In the genomic region with DNA sequence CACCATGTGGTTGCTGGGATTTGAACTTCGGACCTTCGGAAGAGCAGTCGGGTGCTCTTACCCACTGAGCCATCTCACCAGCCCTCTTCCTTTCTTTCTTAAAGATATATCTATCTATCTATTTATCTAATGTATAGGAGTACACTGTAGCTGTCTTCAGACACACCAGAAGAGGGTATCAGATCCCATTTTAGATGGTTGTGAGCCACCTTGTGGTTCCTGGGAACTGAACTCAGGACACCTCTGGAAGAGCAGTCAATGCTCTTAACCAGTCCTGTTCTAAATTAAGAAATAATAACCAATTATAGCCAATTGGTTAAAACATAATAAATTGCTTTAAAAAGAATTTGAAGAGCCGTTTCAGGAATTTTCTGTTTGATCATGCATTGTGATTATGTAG, we compare ENCODE assay signal across 8 mouse cellular contexts. TPM values are rescaled to one million over a fixed set of nuclear protein-coding genes. Genes with fewer than 3 reads are reported as not detected.
DNase-seq lines count a peak whose midpoint lies in the region; ATAC-seq and TF ChIP-seq lines count a peak whose summit lies in the region.

No protein-coding gene starts in this region.

- H3K4me3 ChIP-seq in left cerebral cortex, adult 2 months: peak overlapping the region; percentile 62
- H3K4me3 ChIP-seq in embryonic facial prominence, embryonic 15.5 days (replicated peaks): peak overlapping the region; percentile 64
- H3K4me3 ChIP-seq in intestine, postnatal 0 days (ENCODE audit: low read depth, low read length): peak overlapping the region; percentile 88; the same call in 1 of the 2 replicates
- H3K4me3 ChIP-seq in neural tube, embryonic 13.5 days: peak overlapping the region; percentile 89

- 55% methylated on average over 4 of the region's 4 CpGs for WGBS in embryonic facial prominence, embryonic 15.5 days
- WGBS in intestine, postnatal 0 days: 44% methylated on average over 4 of the region's 4 CpGs
- WGBS in neural tube, embryonic 13.5 days: 48% methylated on average over 4 of the region's 4 CpGs

- DNase-seq in left cerebral cortex, adult 2 months (ENCODE audit: extremely low spot score in 1 of 2, low spot score in 2 of 2): no peak
- DNase-seq in left cerebral cortex, adult 9 months (ENCODE audit: low spot score in 2 of 2): no peak
- DNase-seq in adrenal gland, adult 8-10 months: no peak
- no peak for DNase-seq in gastrocnemius, postnatal 25 days
- DNase-seq in layer of hippocampus, adult 9-10 months (ENCODE audit: low spot score): no peak

- intact Hi-C loops in left cerebral cortex, adult 2 months (cut with DNase I): loop anchor here (5.0 to 10.0 kb wide), 2 partner anchors 212 to 749 kb away; a partner anchor contains a TSS

- H3K9me3 ChIP-seq in embryonic facial prominence, embryonic 15.5 days (replicated peaks): no peaks in the 10 kb centered on the region
- H3K9me3 ChIP-seq in intestine, postnatal 0 days (ENCODE audit: control insufficient read depth): no peaks in the 10 kb centered on the region
- H3K9me3 ChIP-seq in neural tube, embryonic 13.5 days: no peaks in the 10 kb centered on the region

- H3K36me3 ChIP-seq in embryonic facial prominence, embryonic 15.5 days: peaks cover 2% of the 10 kb centered on the region; the same call in 1 of the 2 replicates
- H3K36me3 ChIP-seq in intestine, postnatal 0 days (ENCODE audit: control insufficient read depth, insufficient read depth): no peaks in the 10 kb centered on the region
- no peaks in the 10 kb centered on the region for H3K36me3 ChIP-seq in neural tube, embryonic 13.5 days

- ATAC-seq in embryonic facial prominence, embryonic 15.5 days (ENCODE audit: insufficient number of reproducible peaks, low FRiP score, low TSS enrichment, low read depth): no peak
- ATAC-seq in intestine, postnatal 0 days: no peak
- ATAC-seq in neural tube, embryonic 13.5 days (ENCODE audit: low read depth): no peak

- no peaks in the 10 kb centered on the region for H3K27me3 ChIP-seq in embryonic facial prominence, embryonic 15.5 days
- H3K27me3 ChIP-seq in intestine, postnatal 0 days (replicated peaks; ENCODE audit: control insufficient read depth, insufficient read depth, low read length): no peaks in the 10 kb centered on the region
- H3K27me3 ChIP-seq in neural tube, embryonic 13.5 days: no peaks in the 10 kb centered on the region

- H3K4me2 ChIP-seq in embryonic facial prominence, embryonic 15.5 days (replicated peaks): peak overlapping the region; percentile 63
- H3K4me2 ChIP-seq in intestine, postnatal 0 days (replicated peaks; ENCODE audit: low read depth): peak overlapping the region; percentile 74
- H3K4me2 ChIP-seq in neural tube, embryonic 13.5 days: peak overlapping the region; percentile 67

- H3K9ac ChIP-seq in embryonic facial prominence, embryonic 15.5 days: no peak overlapping the region
- no peak overlapping the region for H3K9ac ChIP-seq in intestine, postnatal 0 days (ENCODE audit: low read depth, low read length)
- no peak overlapping the region for H3K9ac ChIP-seq in neural tube, embryonic 13.5 days

- H3K27ac ChIP-seq in left cerebral cortex, adult 2 months: no peak overlapping the region
- no peak overlapping the region for H3K27ac ChIP-seq in embryonic facial prominence, embryonic 15.5 days (replicated peaks)
- no peak overlapping the region for H3K27ac ChIP-seq in intestine, postnatal 0 days (ENCODE audit: low read depth, low read length)
- H3K27ac ChIP-seq in neural tube, embryonic 13.5 days (replicated peaks): no peak overlapping the region

- no peak for TF ChIP-seq CTCF in left cerebral cortex, adult 2 months (IDR thresholded peaks at IDR 0.05)
- TF ChIP-seq CTCF in intestine, postnatal 0 days (IDR thresholded peaks at IDR 0.05; ENCODE audit: low read depth): no peak

- peaks cover 10% of the 10 kb centered on the region for H3K4me1 ChIP-seq in embryonic facial prominence, embryonic 15.5 days
- peaks cover 5% of the 10 kb centered on the region for H3K4me1 ChIP-seq in intestine, postnatal 0 days (replicated peaks; ENCODE audit: control insufficient read depth, insufficient read depth, low read length)
- H3K4me1 ChIP-seq in neural tube, embryonic 13.5 days (replicated peaks): peaks cover 21% of the 10 kb centered on the region

RNA-seq across cellular contexts. Expression of a gene that starts 0.6 kb away (rescaled TPM):
- total RNA-seq in left cerebral cortex, adult 2 months (2021): 10 to 100 TPM; 21.7 to 28.4 TPM
- polyA plus RNA-seq in embryonic facial prominence, embryonic 15.5 days (2015; fragmentation: Nextera tagmentation; extraction: Ambion mirVana): 32.9 and 39.3 TPM in 2 replicates
- polyA plus RNA-seq in intestine, postnatal 0 days (2015; fragmentation: Nextera tagmentation; extraction: Ambion mirVana): 19.5 and 23.8 TPM in 2 replicates
- 27.8 and 33.8 TPM in 2 replicates for polyA plus RNA-seq in neural tube, embryonic 13.5 days (2015; fragmentation: Nextera tagmentation; extraction: Ambion mirVana)
- 10 to 100 TPM; 14.0 to 28.6 (median 21.0) TPM for total RNA-seq in adrenal gland, adult 8-10 months (2022)
- 10 to 100 TPM in 1 of 2 experiments, 1 to 10 TPM in 1; 6.5 to 11.0 TPM for total RNA-seq in gastrocnemius, postnatal 25 days (2021)

RNA-seq across cellular contexts. Expression of a gene that starts 53.1 kb away (rescaled TPM):
- under 1 TPM; 0.07 to 0.16 TPM for total RNA-seq in left cerebral cortex, adult 2 months (2021)
- polyA plus RNA-seq in embryonic facial prominence, embryonic 15.5 days (2015; fragmentation: Nextera tagmentation; extraction: Ambion mirVana): 48.5 and 57.2 TPM in 2 replicates
- 14.8 and 15.7 TPM in 2 replicates for polyA plus RNA-seq in intestine, postnatal 0 days (2015; fragmentation: Nextera tagmentation; extraction: Ambion mirVana)
- polyA plus RNA-seq in neural tube, embryonic 13.5 days (2015; fragmentation: Nextera tagmentation; extraction: Ambion mirVana): 0.15 and 0.22 TPM in 2 replicates
- total RNA-seq in adrenal gland, adult 8-10 months (2022): 1 to 10 TPM in 3 of 4 experiments, under 1 TPM in 1; 0.86 to 4.5 (median 2.1) TPM
- under 1 TPM in 1 of 2 experiments, not detected in 1; 0.56 TPM for total RNA-seq in gastrocnemius, postnatal 25 days (2021)
